Mouse (Mus musculus) liver, embryonic 16.5 days (tissue): ENCODE measurements around the gene Ccr4. TPM values are rescaled to one million over a fixed set of nuclear protein-coding genes. Genes with fewer than 3 reads are reported as not detected.

ENCODE experiments used
- ATAC-seq: fragments of 200-750 bp; cut with Nextera tagmentation; 2 replicates; pipeline ENCODE4 v1.8.0; 2017; ENCODE audit warnings: low read depth, mild to moderate bottlenecking, moderate number of reproducible peaks, moderate library complexity
- H3K27ac ChIP-seq: fragments of 300-500 bp; sonication (generic); 2 replicates; pipeline ENCODE4 v1.5.1; 2014; ENCODE audit warnings: mild to moderate bottlenecking, low read length
- H3K27me3 ChIP-seq: fragments of 300-500 bp; sonication (generic); 2 replicates; pipeline ENCODE4 v1.6.1; 2014; ENCODE audit warnings: low read depth, low read length, mixed read lengths; ENCODE audit not compliant: control insufficient read depth, insufficient read depth
- H3K36me3 ChIP-seq: fragments of 300-500 bp; sonication (generic); 2 replicates; pipeline ENCODE4 v1.6.1; 2014; ENCODE audit warnings: mild to moderate bottlenecking; ENCODE audit not compliant: control insufficient read depth, insufficient read depth
- H3K4me1 ChIP-seq: fragments of 300-500 bp; sonication (generic); 2 replicates; pipeline ENCODE4 v1.6.1; 2014; ENCODE audit warnings: low read depth, low read length, mixed read lengths; ENCODE audit not compliant: control insufficient read depth
- H3K4me2 ChIP-seq: fragments of 300-500 bp; sonication (generic); 2 replicates; pipeline ENCODE4 v1.6.1; 2014; ENCODE audit warnings: low read depth, low read length, mixed read lengths
- H3K4me3 ChIP-seq: fragments of 300-500 bp; sonication (generic); 2 replicates; pipeline ENCODE4 v1.5.1; 2014; ENCODE audit warnings: low read depth, mild to moderate bottlenecking, low read length
- H3K9ac ChIP-seq: fragments of 300-500 bp; sonication (generic); 2 replicates; pipeline ENCODE4 v1.6.1; 2014; ENCODE audit warnings: low read depth, low read length
- H3K9me3 ChIP-seq: fragments of 300-500 bp; sonication (generic); replicated peaks from 2 replicates; pipeline ENCODE4 v1.6.1; 2016; ENCODE audit warnings: low read length; ENCODE audit not compliant: control insufficient read depth
- WGBS: fragments of 180-500 bp; shearing (Covaris S2); extraction: QIAGEN DNeasy Blood & Tissue Kit; methylation state at CpG from one replicate; pipeline ENCODE4 v1.1.7; 2014; ENCODE audit not compliant: insufficient replicate concordance; 5-methylcytosine and 5-hydroxymethylcytosine counted together
- polyA plus RNA-seq: library from polyadenylated mRNA; unstranded; fragments of >200 nt; fragmentation: Nextera tagmentation; extraction: Ambion mirVana; gene quantifications from 2 replicates; pipeline ENCODE4 v1.2.1, GENCODE M21; 2015

Ccr4 gene
- polyA plus RNA-seq, 1 experiment from 2014 or later = not detected

DNA sequence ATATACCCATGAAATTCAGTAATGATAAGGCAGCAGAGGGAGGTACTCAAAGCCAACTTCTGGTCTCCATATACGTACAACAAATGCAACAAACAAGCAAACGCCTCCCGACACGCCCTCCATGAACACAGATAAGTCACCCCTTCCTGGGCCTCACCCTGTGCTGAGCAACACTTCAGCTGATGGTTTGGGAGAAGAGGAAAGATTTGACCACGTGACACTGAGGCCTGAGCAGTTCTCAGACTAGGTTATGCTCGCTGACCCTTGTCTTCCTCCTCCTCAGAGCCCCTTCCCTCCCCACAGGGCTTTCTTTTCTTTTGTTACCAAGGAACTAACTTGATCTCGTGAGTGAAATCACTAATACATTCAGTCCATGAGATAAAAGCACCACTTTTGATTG lies 37.8 kb downstream of the Ccr4 start:
- Histone ChIP-seq H3K27me3 (no peaks in the 10 kb centered on the region), H3K4me1 (peaks cover 13% of the 10 kb centered on the region), H3K9ac (no peak overlapping the region), H3K36me3 (no peaks in the 10 kb centered on the region), H3K4me2 (0 out of 2 replicates have a peak overlapping the region, but pooled peaks have one; percentile 24), H3K4me3 (no peak overlapping the region), H3K9me3 (no peaks in the 10 kb centered on the region), H3K27ac (no peak overlapping the region)
- 32% methylated on average over 7 of the region's 7 CpGs for WGBS
- peak; percentile 81 for ATAC-seq

DNA sequence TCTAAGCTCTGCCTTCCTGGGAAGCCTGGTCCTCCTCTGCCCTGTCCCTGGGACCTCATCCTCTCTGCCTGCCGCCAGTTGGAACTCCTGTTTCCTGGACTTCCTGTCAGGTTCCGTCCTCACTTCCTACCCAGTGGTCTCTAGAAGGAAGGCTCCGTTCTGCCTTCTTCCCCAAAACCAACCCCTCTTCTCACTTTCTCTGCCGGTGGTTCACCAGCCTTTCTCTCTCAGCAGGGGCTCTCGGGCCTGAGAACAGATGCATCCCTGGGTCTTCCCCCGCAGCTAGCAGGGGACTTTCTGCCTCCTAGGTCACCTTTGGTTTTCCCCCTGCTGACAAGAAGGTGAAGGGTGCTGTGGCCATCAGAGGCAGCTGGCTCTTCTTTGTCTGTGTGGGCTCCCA lies 39.3 kb downstream of the Ccr4 start:
- no peaks in the 10 kb centered on the region for H3K27me3 ChIP-seq
- ATAC-seq = no peak
- H3K4me3 ChIP-seq = no peak overlapping the region
- H3K4me2 ChIP-seq = no peak overlapping the region
- H3K9ac ChIP-seq = no peak overlapping the region
- no peaks in the 10 kb centered on the region for H3K9me3 ChIP-seq
- no peak overlapping the region for H3K27ac ChIP-seq
- no peaks in the 10 kb centered on the region for H3K36me3 ChIP-seq
- H3K4me1 ChIP-seq = peaks cover 13% of the 10 kb centered on the region
- WGBS = 56% methylated on average over 6 of the region's 6 CpGs

DNA sequence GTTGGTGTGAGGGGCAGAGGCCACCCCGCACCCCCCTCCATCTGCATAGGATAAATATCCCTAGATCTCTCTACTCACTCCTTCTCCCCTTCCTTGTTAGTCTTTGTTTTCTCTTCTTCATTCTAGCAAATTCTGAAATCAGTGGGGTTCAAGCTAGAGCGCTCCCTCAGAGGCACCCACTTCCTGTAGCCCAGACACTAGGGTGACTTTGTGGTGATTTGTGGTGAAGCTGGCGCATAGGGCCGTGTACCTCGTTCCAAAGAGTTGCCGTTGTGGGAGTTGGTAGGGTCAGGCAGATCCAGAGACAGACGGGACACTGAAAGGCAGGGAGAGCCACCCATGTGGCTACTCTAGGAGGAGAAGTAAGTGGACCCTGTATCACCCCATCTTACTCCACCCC lies 42.1 kb downstream of the Ccr4 start:
- Histone ChIP-seq H3K27me3 (no peaks in the 10 kb centered on the region), H3K9ac (no peak overlapping the region), H3K36me3 (no peaks in the 10 kb centered on the region), H3K4me3 (no peak overlapping the region), H3K27ac (no peak overlapping the region), H3K9me3 (no peaks in the 10 kb centered on the region), H3K4me2 (no peak overlapping the region), H3K4me1 (peaks cover 13% of the 10 kb centered on the region)
- WGBS = 73% methylated on average over 7 of the region's 7 CpGs
- ATAC-seq = no peak

DNA sequence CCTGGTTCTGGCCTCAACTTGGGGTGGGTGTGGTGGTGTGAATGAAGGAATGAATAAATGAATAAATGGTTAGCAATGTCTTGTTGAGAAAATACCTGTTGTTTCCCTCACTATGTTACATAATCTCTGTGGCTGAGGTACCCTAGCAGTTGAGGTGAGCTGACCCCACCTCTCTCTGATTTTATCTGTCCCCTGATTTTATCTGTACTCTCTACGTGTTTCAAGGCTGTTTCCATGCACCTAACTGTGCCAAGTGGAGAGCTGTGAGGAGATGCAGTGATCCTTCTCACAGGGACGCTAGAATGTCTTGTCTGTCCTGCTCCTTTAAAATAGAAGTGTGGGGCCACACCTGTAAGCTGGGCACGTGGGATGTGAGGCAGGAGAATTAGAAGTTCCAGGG lies 46.3 kb downstream of the Ccr4 start:
- no peaks in the 10 kb centered on the region for H3K9me3 ChIP-seq
- no peak overlapping the region for H3K4me3 ChIP-seq
- H3K27me3 ChIP-seq = no peaks in the 10 kb centered on the region
- H3K36me3 ChIP-seq = no peaks in the 10 kb centered on the region
- H3K27ac ChIP-seq = no peak overlapping the region
- no peaks in the 10 kb centered on the region for H3K4me1 ChIP-seq
- 59% methylated on average over 3 of the region's 3 CpGs for WGBS
- H3K4me2 ChIP-seq = no peak overlapping the region
- H3K9ac ChIP-seq = no peak overlapping the region
- no peak for ATAC-seq

DNA sequence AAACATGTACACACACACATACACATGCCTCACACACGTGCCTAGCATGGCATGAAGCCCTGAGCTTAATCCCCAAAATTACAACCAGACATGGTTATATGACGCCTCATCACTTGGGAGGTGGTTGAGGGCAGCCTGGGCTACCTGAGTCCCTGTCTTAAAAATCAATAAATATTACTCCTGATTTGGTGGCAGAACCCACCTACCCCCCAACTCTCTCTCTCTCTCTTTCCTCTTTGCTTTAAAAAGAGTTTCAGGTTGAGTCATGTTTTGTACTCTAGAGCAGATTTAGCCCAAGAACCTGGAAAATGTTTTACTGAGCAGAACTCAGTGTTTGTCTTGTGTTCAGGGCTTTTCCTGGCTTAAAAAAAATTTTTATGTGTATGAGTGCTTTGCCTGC lies 49.3 kb downstream of the Ccr4 start:
- Histone ChIP-seq H3K9ac (no peak overlapping the region), H3K27ac (no peak overlapping the region), H3K4me1 (no peaks in the 10 kb centered on the region), H3K36me3 (no peaks in the 10 kb centered on the region), H3K9me3 (no peaks in the 10 kb centered on the region), H3K27me3 (no peaks in the 10 kb centered on the region), H3K4me3 (no peak overlapping the region), H3K4me2 (no peak overlapping the region)
- WGBS = 72% methylated on average over 2 of the region's 2 CpGs
- ATAC-seq = no peak

DNA sequence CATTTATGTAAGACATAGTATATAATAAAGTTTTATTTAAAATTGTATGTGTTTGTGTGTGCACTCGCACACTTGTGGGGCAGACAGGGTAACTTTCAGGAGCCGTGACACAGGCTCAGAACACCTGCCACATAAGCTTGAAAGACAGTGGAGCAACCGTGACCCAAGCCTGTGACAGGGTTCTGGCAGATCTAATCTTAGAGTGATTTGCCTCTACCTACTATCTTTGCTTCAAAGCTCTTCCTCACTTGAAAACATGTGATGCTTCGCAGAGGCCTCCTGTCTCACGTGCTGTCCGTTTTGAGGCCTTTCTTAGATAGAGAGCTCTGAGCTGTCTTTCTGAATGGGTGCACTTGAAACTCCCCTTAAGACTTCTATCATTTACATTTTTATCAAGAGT lies 52.3 kb downstream of the Ccr4 start:
- H3K27me3 ChIP-seq = no peaks in the 10 kb centered on the region
- H3K9me3 ChIP-seq = no peaks in the 10 kb centered on the region
- ATAC-seq = no peak
- H3K4me3 ChIP-seq = no peak overlapping the region
- H3K36me3 ChIP-seq = no peaks in the 10 kb centered on the region
- no peak overlapping the region for H3K9ac ChIP-seq
- H3K27ac ChIP-seq = no peak overlapping the region
- peaks cover 3% of the 10 kb centered on the region for H3K4me1 ChIP-seq
- WGBS = 69% methylated on average over 6 of the region's 6 CpGs
- H3K4me2 ChIP-seq = no peak overlapping the region

DNA sequence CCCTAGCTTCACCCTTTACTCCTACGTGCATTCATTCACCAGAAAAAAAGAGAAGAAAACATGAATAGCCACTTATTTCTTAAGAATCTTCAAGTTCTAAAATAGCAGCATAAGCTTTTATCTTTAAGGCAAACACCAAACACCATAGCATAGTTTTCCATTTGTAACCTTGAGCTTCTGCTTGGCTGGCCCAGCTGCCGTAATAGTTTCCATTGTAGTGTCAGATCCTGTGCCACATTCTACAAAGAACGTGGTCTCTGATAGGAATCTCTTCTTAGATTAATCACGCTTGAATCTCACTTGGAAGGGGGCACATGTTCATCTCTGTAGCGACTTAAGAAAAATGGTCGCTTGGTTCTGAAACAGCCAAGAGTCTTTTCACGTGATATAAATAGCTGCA lies 53.1 kb downstream of the Ccr4 start:
- no peak overlapping the region for H3K4me2 ChIP-seq
- H3K9me3 ChIP-seq = no peaks in the 10 kb centered on the region
- H3K4me1 ChIP-seq = peaks cover 3% of the 10 kb centered on the region
- H3K27ac ChIP-seq = no peak overlapping the region
- no peak for ATAC-seq
- H3K36me3 ChIP-seq = no peaks in the 10 kb centered on the region
- WGBS = 66% methylated on average over 7 of the region's 7 CpGs
- H3K9ac ChIP-seq = no peak overlapping the region
- no peak overlapping the region for H3K4me3 ChIP-seq
- H3K27me3 ChIP-seq = no peaks in the 10 kb centered on the region

DNA sequence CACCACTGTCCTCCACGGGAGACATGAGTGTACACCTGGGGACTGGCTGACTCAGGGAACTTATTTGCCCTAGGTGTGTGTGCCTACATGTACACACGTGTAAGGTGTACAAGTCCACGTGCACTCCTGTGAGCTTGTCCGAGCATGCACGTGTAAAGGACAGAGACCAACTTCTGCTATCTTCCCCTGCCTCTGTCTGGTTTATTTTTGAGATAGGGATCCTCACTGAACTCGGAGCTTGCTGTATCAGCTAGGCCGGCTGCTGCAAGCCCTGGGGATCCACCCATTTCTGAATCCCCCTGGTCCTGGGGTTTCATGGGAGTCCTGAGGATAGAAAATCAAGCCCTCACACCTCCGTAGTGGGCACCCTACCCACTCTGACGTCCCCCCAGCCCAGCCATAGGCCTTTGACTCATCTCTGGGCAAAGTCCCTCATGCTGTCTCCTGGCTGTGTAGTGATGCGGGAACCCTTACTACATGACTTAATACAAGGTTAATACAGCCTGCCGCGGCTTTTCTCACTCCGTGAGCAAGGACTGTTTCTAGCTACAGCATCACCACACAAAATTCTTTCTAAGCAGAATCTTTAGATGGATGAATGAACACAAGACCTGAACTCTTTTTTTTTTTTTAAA lies 55.5 kb downstream of the Ccr4 start:
- Histone ChIP-seq H3K9ac (no peak overlapping the region), H3K27ac (no peak overlapping the region), H3K4me3 (no peak overlapping the region), H3K4me1 (peaks cover 3% of the 10 kb centered on the region), H3K9me3 (no peaks in the 10 kb centered on the region), H3K4me2 (no peak overlapping the region), H3K36me3 (no peaks in the 10 kb centered on the region), H3K27me3 (no peaks in the 10 kb centered on the region)
- WGBS = 56% methylated on average over 13 of the region's 13 CpGs
- peak; percentile 58 for ATAC-seq

DNA sequence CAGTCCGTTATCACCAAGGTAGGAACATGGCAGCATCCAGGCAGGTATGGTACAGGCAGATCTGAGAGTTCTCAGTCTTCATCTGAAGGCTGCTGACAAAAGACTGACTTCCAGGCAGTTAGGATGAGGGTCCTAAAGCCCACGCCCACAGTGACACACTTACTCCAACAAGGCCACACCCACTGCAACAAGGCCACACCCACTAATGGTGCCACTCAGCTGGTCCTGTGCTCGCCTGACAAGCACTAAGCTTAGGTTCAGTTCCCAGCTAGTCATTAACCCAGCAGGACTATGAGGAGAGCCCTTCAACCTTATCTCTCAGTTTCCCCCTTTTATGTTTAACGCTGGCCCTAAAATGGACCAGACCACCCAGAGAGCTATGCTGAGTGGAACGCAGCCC lies 56.0 kb downstream of the Ccr4 start:
- H3K4me3 ChIP-seq = no peak overlapping the region
- no peak overlapping the region for H3K27ac ChIP-seq
- H3K4me2 ChIP-seq = no peak overlapping the region
- 61% methylated on average over 5 of the region's 5 CpGs for WGBS
- H3K36me3 ChIP-seq = no peaks in the 10 kb centered on the region
- ATAC-seq = peak; percentile 51; the same call in 1 of the 2 replicates
- peaks cover 3% of the 10 kb centered on the region for H3K4me1 ChIP-seq
- no peaks in the 10 kb centered on the region for H3K27me3 ChIP-seq
- H3K9ac ChIP-seq = no peak overlapping the region
- no peaks in the 10 kb centered on the region for H3K9me3 ChIP-seq
